Mouse (Mus musculus) embryonic fibroblast, embryonic 13.5 days (primary cell): ENCODE measurements around the gene Dlg4. TPM values are rescaled to one million over a fixed set of nuclear protein-coding genes. Genes with fewer than 3 reads are reported as not detected.

Experiments used
- H3K27ac ChIP-seq: 2 replicates; pipeline ENCODE4 v1.5.1; 2012; ENCODE audit warnings: low read length, control low read depth, inconsistent platforms; ENCODE audit not compliant: insufficient read depth
- H3K4me1 ChIP-seq: 2 replicates; pipeline ENCODE4 v1.6.1; 2011; ENCODE audit warnings: low read length; ENCODE audit not compliant: control insufficient read depth, insufficient read depth
- H3K4me3 ChIP-seq: 2 replicates; pipeline ENCODE4 v1.5.1; 2011; ENCODE audit warnings: mild to moderate bottlenecking, control low read depth, low read length; ENCODE audit not compliant: insufficient read depth
- CTCF ChIP-seq: IDR thresholded peaks from 2 replicates; pipeline ENCODE4 v1.5.1; 2011; ENCODE audit warnings: mild to moderate bottlenecking, control low read depth, low read length, moderate library complexity, borderline replicate concordance; ENCODE audit not compliant: insufficient read depth
- POLR2A ChIP-seq: IDR thresholded peaks from 2 replicates; pipeline ENCODE4 v1.6.1; 2011; ENCODE audit warnings: low read depth, mild to moderate bottlenecking, control low read depth, low read length, moderate library complexity
- polyA plus RNA-seq: library from polyadenylated mRNA; stranded (reverse); fragments of >200 nt; gene quantifications from 2 replicates; pipeline ENCODE4 v1.2.4, GENCODE M21; 2011; ENCODE audit warnings: low read depth; ENCODE audit not compliant: missing spikeins, insufficient read length

Gene Dlg4
- 69.8 and 77.7 TPM in 2 replicates for polyA plus RNA-seq

DNA sequence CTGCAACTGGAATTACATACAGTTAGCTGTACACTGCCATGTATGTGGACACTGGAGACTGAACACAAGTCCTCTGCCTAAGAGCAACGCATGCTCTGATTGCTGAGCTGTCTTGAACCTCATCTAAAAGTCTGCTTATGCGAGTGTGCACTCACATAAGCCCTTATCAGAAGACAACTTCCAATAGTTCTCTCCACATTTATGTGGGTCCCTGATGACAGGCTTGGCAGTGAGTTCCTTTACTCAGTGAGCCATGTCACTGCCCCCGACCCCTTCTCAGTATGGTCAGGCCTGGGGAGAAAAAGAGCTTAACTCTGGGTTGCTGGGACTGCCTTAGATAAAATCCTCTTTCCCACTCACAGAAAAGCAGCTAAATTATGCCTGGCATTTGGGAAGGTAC lies at the start of gene Dlg4:
TSS of gene Dlg4 (plus strand) at position 274 of the 400 bp plus-strand sequence.
- Histone ChIP-seq H3K4me3 (no peak within 1 kb of the TSS), H3K4me1 (peaks cover 10% of the 10 kb centered on the region; the same call in 1 of the 2 replicates), H3K27ac (no peak within 1 kb of the TSS)
- TF ChIP-seq POLR2A (no peak), CTCF (no peak)

DNA sequence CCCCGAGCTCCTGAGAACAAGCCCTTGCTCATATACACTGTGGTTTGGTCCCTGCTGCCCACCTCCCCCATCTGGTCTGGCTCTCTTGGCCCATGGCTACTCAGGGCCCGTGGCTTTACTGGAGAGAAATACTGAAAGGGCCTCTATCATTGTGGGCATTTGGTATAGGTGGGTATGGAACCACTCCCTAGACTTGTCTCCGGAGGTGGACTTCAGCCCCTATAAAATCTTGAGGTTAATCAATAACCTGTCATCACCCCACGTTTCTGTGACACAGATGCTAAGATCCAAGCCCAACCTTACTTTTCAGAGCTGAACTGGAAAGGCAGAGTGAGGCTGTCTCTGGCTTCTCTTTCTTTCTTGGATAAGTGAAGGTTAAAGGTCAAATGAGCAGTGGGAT lies 47.9 kb upstream of the Dlg4 start:
- H3K27ac ChIP-seq = no peak overlapping the region
- no peaks in the 10 kb centered on the region for H3K4me1 ChIP-seq
- H3K4me3 ChIP-seq = no peak overlapping the region
- TF ChIP-seq CTCF = no peak
- TF ChIP-seq POLR2A = no peak

DNA sequence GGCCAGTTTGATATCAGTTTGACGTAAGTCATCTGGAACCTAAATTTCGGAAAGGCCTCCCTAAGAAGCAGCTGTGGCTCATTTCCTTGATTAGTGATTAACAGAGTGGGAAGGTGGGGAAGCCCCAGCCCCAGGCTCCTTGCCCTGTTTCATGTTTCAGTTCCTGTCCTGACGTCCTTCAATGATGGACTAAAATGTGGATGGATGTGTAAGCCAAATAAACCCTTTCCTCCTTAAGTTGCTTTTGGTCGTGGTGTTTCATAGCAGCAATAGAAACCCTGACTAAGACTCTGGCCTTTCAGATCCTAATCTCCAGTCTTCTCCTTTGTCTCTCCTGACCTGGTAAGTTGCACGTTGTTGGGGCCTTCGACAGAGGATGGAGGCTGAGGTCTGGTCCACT lies 46.5 kb upstream of the Dlg4 start:
- TF ChIP-seq CTCF (no peak), POLR2A (no peak)
- H3K4me3 ChIP-seq = no peak overlapping the region
- no peak overlapping the region for H3K27ac ChIP-seq
- H3K4me1 ChIP-seq = no peaks in the 10 kb centered on the region

DNA sequence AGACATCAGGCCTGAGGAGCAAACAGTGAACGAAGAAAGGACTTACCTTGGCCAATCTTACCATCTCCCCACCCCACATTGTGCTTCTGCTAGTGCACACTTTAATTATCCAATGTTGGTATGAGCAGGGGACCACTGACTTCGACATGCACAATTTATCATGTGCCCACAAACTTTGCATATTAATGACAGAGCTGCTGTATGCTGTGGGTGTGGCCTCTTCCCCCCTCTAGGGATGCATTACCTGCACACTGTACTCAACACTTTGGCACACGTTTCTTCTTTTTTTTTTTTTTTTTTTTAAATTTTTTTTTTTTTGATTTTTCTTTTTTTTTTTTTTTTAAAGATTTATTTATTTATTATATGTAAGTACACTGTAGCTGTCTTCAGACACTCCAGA lies 46.0 kb upstream of the Dlg4 start:
- Histone ChIP-seq H3K4me3 (no peak overlapping the region), H3K27ac (no peak overlapping the region), H3K4me1 (no peaks in the 10 kb centered on the region)
- no peak for TF ChIP-seq POLR2A
- no peak for TF ChIP-seq CTCF

DNA sequence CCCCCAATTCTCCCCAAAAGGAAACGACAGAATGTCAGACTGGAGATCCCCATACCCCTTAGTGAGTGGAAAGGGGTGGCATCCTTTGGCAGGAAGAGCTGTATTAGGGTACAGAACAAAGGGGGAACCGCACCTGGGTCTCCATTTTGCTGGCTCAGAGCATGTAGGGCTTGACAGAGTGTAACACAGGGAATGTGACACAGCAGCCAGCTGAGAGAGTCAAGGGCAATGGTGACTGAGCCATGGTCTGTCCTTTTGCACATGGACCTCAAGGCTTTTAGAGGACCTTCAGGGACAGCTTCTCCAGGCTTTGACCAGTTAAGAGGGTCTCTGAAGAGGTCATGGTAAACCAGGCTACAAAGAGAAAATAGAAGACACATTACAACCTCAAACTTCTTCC lies 41.8 kb upstream of the Dlg4 start:
- no peak overlapping the region for H3K4me3 ChIP-seq
- no peaks in the 10 kb centered on the region for H3K4me1 ChIP-seq
- H3K27ac ChIP-seq = no peak overlapping the region
- no peak for TF ChIP-seq CTCF
- TF ChIP-seq POLR2A = no peak

DNA sequence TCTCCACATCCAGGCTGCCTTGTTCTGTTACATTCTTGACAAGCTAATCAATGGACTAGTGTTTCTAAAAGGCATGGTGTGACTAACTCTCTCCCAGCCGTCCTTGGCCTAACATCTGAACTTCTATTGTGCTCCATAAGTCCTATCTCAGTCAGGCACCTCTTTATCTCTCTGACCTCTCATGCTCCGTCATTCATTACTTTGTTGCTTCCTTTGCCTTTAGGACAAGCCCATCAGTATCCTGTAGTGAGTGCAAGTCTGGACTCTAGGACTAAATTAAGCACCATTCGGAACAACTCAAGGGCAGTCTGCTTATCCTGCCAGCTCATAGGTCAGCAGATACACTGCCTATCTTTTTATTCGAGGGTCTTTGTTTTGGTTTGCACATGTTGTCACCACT lies 40.5 kb upstream of the Dlg4 start:
- no peak overlapping the region for H3K27ac ChIP-seq
- no peaks in the 10 kb centered on the region for H3K4me1 ChIP-seq
- TF ChIP-seq CTCF (no peak), POLR2A (no peak)
- H3K4me3 ChIP-seq = no peak overlapping the region

DNA sequence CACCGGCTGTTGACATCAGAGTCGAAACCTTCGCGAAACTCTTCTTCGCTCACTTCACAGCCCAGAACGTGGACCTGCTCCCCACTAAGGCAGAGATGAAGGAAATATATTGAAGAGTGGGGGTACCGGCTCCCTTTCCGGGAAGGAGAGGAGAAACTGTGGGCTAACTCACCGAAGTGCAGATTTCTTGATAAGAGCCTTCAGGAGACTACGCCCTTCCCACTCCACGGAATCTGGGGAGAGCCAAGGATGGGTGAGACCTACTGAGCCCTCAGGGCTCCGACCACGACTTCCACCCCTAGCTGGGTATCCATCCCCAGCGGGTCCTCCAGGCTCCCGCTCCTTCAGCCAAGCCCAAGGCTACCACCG lies 36.9 kb upstream of the Dlg4 start:
- TF ChIP-seq POLR2A (no peak), CTCF (no peak)
- Histone ChIP-seq H3K27ac (peak overlapping the region; percentile 91), H3K4me3 (peak overlapping the region; percentile 94), H3K4me1 (no peaks in the 10 kb centered on the region)

DNA sequence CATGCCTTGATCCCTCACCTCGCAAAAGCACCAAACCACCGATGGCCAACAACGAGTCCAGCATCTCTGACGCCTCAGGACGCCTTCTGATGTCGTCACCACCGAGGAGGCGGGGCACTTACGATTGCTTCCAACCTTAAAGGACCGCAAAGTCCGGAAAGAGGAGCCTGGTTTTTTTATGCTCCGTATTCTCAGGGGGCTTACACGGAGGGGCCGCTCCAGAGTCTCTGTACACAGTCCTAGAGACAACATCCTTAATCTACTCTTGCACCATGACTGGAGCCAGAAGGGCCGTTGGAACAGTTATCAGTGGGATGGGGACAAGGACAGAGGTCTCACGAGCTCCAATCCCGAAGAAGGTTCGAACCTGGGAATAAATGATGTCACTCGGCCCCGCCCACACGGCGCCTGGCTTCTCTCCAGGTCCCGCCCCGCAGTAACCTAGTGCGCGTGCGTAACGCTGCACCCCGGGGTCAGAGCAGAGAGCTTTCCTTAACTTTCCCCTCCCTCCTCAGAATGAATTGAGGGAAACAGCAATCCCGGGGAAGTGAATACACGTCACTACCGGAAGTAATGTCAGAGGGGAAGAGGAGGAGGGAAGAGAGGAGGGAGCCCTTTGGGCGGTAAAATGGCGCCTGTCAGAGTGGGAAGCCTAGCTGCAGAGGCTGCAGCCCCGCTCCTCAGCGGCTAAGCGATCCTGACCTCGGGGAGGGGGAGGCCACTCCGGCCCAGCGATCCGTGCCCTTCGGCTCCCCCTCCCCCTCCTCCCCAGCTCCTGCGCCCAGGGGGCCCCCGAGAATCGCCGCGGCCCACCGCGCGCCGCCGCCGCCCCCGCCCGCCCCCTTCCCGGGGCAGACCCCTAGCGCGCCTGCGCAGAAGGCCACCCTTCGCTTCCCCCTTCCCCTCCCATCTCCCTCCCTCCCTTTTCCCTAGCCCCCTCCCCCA lies 36.3 kb upstream of the Dlg4 start:
- H3K4me1 ChIP-seq = no peaks in the 10 kb centered on the region
- H3K4me3 ChIP-seq = peak overlapping the region; percentile 98
- peak overlapping the region; percentile 91 for H3K27ac ChIP-seq
- TF ChIP-seq POLR2A = peak; percentile 82
- TF ChIP-seq CTCF = no peak

DNA sequence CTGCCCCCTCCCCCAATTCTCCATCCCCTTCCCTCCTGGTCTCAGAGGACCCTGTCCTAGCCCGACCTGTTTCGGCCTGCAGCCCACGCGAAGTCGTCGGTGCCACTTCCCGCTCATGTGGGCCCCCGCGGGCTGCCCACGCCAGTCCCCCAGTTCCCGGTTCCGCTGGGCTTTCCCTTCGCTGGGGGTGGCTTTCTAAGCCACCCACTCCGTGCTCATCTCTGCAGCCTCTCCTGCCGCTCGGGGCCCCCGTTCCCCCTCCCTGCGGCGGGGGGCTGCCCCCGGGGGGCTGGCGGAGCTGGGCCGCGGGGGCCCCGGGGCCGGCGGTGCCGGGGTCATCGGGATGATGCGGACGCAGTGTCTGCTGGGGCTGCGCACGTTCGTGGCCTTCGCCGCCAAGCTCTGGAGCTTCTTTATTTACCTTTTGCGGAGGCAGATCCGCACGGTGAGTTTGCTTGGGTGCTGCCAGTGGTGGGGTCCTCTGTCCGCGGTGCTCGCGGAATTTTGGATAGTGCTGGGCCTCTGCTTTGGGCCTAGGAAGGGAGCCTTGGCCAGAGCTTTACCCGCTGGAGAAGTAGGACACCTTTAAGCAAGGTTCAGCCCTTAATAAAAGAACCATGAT lies 35.5 kb upstream of the Dlg4 start, which contains the start of gene Ctdnep1:
TSS of gene Ctdnep1 (plus strand) at position 16 of the 622 bp plus-strand sequence.
- Histone ChIP-seq H3K4me1 (no peaks in the 10 kb centered on the region), H3K4me3 (peak within 1 kb of the TSS; percentile 98), H3K27ac (peak within 1 kb of the TSS; percentile 91)
- no peak for TF ChIP-seq CTCF
- no peak; the same call in 1 of the 2 replicates for TF ChIP-seq POLR2A

DNA sequence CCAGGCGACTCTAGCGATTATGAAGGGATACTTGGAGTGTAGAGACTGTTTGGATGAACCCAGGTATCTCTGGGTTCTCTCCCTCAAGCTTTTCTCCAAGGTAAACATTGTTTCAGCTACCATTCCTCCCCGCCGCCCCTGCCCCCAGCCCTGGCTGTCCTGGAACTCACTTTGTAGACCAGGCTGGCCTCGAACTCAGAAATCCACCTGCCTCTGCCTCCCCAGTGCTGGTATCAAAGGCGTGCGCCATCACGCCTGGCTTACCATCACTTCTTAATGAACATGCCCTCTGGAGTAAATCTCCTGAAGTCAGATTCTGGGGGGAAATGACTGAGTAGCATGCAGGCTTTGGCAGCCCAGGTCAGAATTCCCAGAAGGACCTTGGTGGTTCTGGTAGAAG lies 34.5 kb upstream of the Dlg4 start, which contains the start of gene Elp5:
TSS of gene Elp5 (minus strand) at position 293 of the 400 bp plus-strand sequence.
- TF ChIP-seq POLR2A = no peak
- no peak for TF ChIP-seq CTCF
- H3K4me3 ChIP-seq = peak within 1 kb of the TSS; percentile 98
- H3K27ac ChIP-seq = peak within 1 kb of the TSS; percentile 86
- H3K4me1 ChIP-seq = no peaks in the 10 kb centered on the region
